Mouse (Mus musculus): Measurements from ENCODE around the gene Sult3a2. TPM values are rescaled to one million over a fixed set of nuclear protein-coding genes. Genes with fewer than 3 reads are reported as not detected.
"Not testable (repeated sequence)": the region's sequence is repeated elsewhere in the genome, so short reads cannot be mapped to it uniquely, and the experiment has no call there.

Gene Sult3a2
- polyA plus RNA-seq (2015; fragmentation: Nextera tagmentation; extraction: Ambion mirVana): not detected in 2 replicates

GRCm38 (mm10) chr10:33786604-33787003 is at the start of gene Sult3a2:
TSS of gene Sult3a2 (minus strand) at chr10:33786704.
- Histone ChIP-seq H3K4me1 (replicated peaks) (no peaks in the 10 kb centered on the region), H3K9ac (no peak within 1 kb of the TSS), H3K27ac (replicated peaks) (no peak within 1 kb of the TSS), H3K9me3 (replicated peaks) (no peaks in the 10 kb centered on the region), H3K27me3 (no peaks in the 10 kb centered on the region), H3K4me2 (no peak within 1 kb of the TSS), H3K36me3 (replicated peaks) (no peaks in the 10 kb centered on the region), H3K4me3 (replicated peaks) (no peak within 1 kb of the TSS)
- WGBS (ENCODE audit: insufficient replicate concordance): 61% methylated on average over 3 of the region's 3 CpGs
- ATAC-seq (ENCODE audit: insufficient read depth): no peak

GRCm38 (mm10) chr10:33820892-33821291 is 34.4 kb upstream of the Sult3a2 start:
- Histone ChIP-seq H3K4me1 (replicated peaks) (no peaks in the 10 kb centered on the region), H3K9ac (no peak overlapping the region), H3K9me3 (replicated peaks) (no peaks in the 10 kb centered on the region), H3K36me3 (replicated peaks) (no peaks in the 10 kb centered on the region), H3K27me3 (no peaks in the 10 kb centered on the region), H3K4me2 (no peak overlapping the region), H3K4me3 (replicated peaks) (no peak overlapping the region), H3K27ac (replicated peaks) (no peak overlapping the region)
- 66% methylated on average over 3 of the region's 3 CpGs for WGBS (ENCODE audit: insufficient replicate concordance)
- no peak for ATAC-seq (ENCODE audit: insufficient read depth)

GRCm38 (mm10) chr10:33816923-33817322 is 30.4 kb upstream of the Sult3a2 start:
- H3K27ac ChIP-seq (replicated peaks): no peak overlapping the region
- H3K36me3 ChIP-seq (replicated peaks): no peaks in the 10 kb centered on the region
- H3K4me3 ChIP-seq (replicated peaks): no peak overlapping the region
- whole genome bisulfite sequencing (ENCODE audit: insufficient replicate concordance): 19% methylated on average over 1 of the region's 1 CpGs
- H3K4me1 ChIP-seq (replicated peaks): no peaks in the 10 kb centered on the region
- H3K9me3 ChIP-seq (replicated peaks): no peaks in the 10 kb centered on the region
- H3K27me3 ChIP-seq: no peaks in the 10 kb centered on the region
- no peak overlapping the region for H3K4me2 ChIP-seq
- no peak overlapping the region for H3K9ac ChIP-seq
- ATAC-seq (ENCODE audit: insufficient read depth): no peak

- Histone ChIP-seq H3K27ac (replicated peaks) (no peak overlapping the region), H3K9me3 (replicated peaks) (no peaks in the 10 kb centered on the region), H3K4me1 (replicated peaks) (no peaks in the 10 kb centered on the region), H3K4me3 (replicated peaks) (no peak overlapping the region), H3K9ac (no peak overlapping the region), H3K36me3 (replicated peaks) (no peaks in the 10 kb centered on the region), H3K4me2 (no peak overlapping the region), H3K27me3 (no peaks in the 10 kb centered on the region)
- no peak for ATAC-seq (ENCODE audit: insufficient read depth)
Measured at GRCm38 (mm10) chr10:33814266-33814665, 27.8 kb upstream of the Sult3a2 start.

- H3K4me1 ChIP-seq (replicated peaks): no peaks in the 10 kb centered on the region
- H3K4me3 ChIP-seq (replicated peaks): no peak overlapping the region
- H3K9ac ChIP-seq: no peak overlapping the region
- WGBS (ENCODE audit: insufficient replicate concordance): 41% methylated on average over 1 of the region's 1 CpGs
- no peaks in the 10 kb centered on the region for H3K36me3 ChIP-seq (replicated peaks)
- H3K4me2 ChIP-seq: no peak overlapping the region
- H3K27me3 ChIP-seq: no peaks in the 10 kb centered on the region
- ATAC-seq (ENCODE audit: insufficient read depth): no peak
- H3K9me3 ChIP-seq (replicated peaks): no peaks in the 10 kb centered on the region
- H3K27ac ChIP-seq (replicated peaks): no peak overlapping the region
Measured at GRCm38 (mm10) chr10:33811807-33812206, 25.3 kb upstream of the Sult3a2 start.

GRCm38 (mm10) chr10:33797221-33797949 is 10.9 kb upstream of the Sult3a2 start:
- H3K4me1 ChIP-seq (replicated peaks); H3K27ac ChIP-seq (replicated peaks); ATAC-seq (ENCODE audit: insufficient read depth); H3K9ac ChIP-seq; H3K4me2 ChIP-seq; H3K27me3 ChIP-seq; H3K9me3 ChIP-seq (replicated peaks); H3K36me3 ChIP-seq (replicated peaks); H3K4me3 ChIP-seq (replicated peaks): not testable (repeated sequence)
- 53% methylated on average over 6 of the region's 6 CpGs for WGBS (ENCODE audit: insufficient replicate concordance)

- 58% methylated on average over 4 of the region's 4 CpGs for WGBS (ENCODE audit: insufficient replicate concordance)
- not testable (repeated sequence) for H3K27me3 ChIP-seq; H3K4me2 ChIP-seq; H3K9ac ChIP-seq; H3K4me3 ChIP-seq (replicated peaks); H3K27ac ChIP-seq (replicated peaks); ATAC-seq (ENCODE audit: insufficient read depth); H3K36me3 ChIP-seq (replicated peaks); H3K9me3 ChIP-seq (replicated peaks); H3K4me1 ChIP-seq (replicated peaks)
Measured at GRCm38 (mm10) chr10:33796269-33796915, 9.9 kb upstream of the Sult3a2 start.

- H3K9me3 ChIP-seq (replicated peaks); H3K4me1 ChIP-seq (replicated peaks); H3K36me3 ChIP-seq (replicated peaks); H3K9ac ChIP-seq; ATAC-seq (ENCODE audit: insufficient read depth); H3K27ac ChIP-seq (replicated peaks); H3K4me2 ChIP-seq; H3K4me3 ChIP-seq (replicated peaks); H3K27me3 ChIP-seq: not testable (repeated sequence)
- WGBS (ENCODE audit: insufficient replicate concordance): 53% methylated on average over 3 of the region's 3 CpGs
Measured at GRCm38 (mm10) chr10:33792166-33792565, 5.7 kb upstream of the Sult3a2 start.

GRCm38 (mm10) chr10:33787541-33787940 is 1.0 kb upstream of the Sult3a2 start:
- Histone ChIP-seq H3K36me3 (replicated peaks) (no peaks in the 10 kb centered on the region), H3K27ac (replicated peaks) (no peak overlapping the region), H3K4me1 (replicated peaks) (no peaks in the 10 kb centered on the region), H3K9me3 (replicated peaks) (no peaks in the 10 kb centered on the region), H3K27me3 (no peaks in the 10 kb centered on the region), H3K4me3 (replicated peaks) (no peak overlapping the region), H3K4me2 (no peak overlapping the region), H3K9ac (no peak overlapping the region)
- ATAC-seq (ENCODE audit: insufficient read depth): no peak

- H3K9me3 ChIP-seq (replicated peaks); ATAC-seq (ENCODE audit: insufficient read depth); H3K9ac ChIP-seq; H3K4me2 ChIP-seq; H3K4me1 ChIP-seq (replicated peaks); H3K27ac ChIP-seq (replicated peaks); H3K4me3 ChIP-seq (replicated peaks); H3K36me3 ChIP-seq (replicated peaks); H3K27me3 ChIP-seq: not testable (repeated sequence)
- 66% methylated on average over 7 of the region's 7 CpGs for WGBS (ENCODE audit: insufficient replicate concordance)
Measured at GRCm38 (mm10) chr10:33735251-33735650, 51.3 kb downstream of the Sult3a2 start.

- Histone ChIP-seq H3K27ac (replicated peaks) (no peak overlapping the region), H3K27me3 (no peaks in the 10 kb centered on the region), H3K9me3 (replicated peaks) (no peaks in the 10 kb centered on the region), H3K9ac (no peak overlapping the region), H3K4me3 (replicated peaks) (no peak overlapping the region), H3K4me1 (replicated peaks) (no peaks in the 10 kb centered on the region), H3K36me3 (replicated peaks) (no peaks in the 10 kb centered on the region), H3K4me2 (no peak overlapping the region)
- no peak for ATAC-seq (ENCODE audit: insufficient read depth)
Measured at GRCm38 (mm10) chr10:33733241-33733640, 53.3 kb downstream of the Sult3a2 start.

Measured in liver, embryonic 15.5 days (tissue).